Mouse (Mus musculus) embryonic facial prominence, embryonic 10.5 days (tissue): ENCODE results near the gene Nlgn1. TPM values are rescaled to one million over a fixed set of nuclear protein-coding genes. Genes with fewer than 3 reads are reported as not detected.

Experiments
- DNase-seq: peaks from one replicate; pipeline ENCODE4 v3.0.0-alpha.2; 2017; ENCODE audit warnings: low spot score
- H3K27ac ChIP-seq: fragments of 300-500 bp; sonication (generic); replicated peaks from 2 replicates; pipeline ENCODE4 v1.5.1; 2016; ENCODE audit warnings: mild to moderate bottlenecking
- H3K27me3 ChIP-seq: fragments of 300-500 bp; sonication (generic); replicated peaks from 2 replicates; pipeline ENCODE4 v1.6.1; 2016; ENCODE audit warnings: low read depth, mild to moderate bottlenecking; ENCODE audit not compliant: poor library complexity, severe bottlenecking
- H3K36me3 ChIP-seq: fragments of 300-500 bp; sonication (generic); replicated peaks from 2 replicates; pipeline ENCODE4 v1.6.1; 2016; ENCODE audit warnings: mild to moderate bottlenecking, moderate library complexity
- H3K4me1 ChIP-seq: fragments of 300-500 bp; sonication (generic); 2 replicates; pipeline ENCODE4 v1.6.1; 2016
- H3K4me3 ChIP-seq: fragments of 300-500 bp; sonication (generic); 2 replicates; pipeline ENCODE4 v1.5.1; 2016; ENCODE audit warnings: mild to moderate bottlenecking, moderate library complexity
- H3K9me3 ChIP-seq: fragments of 300-500 bp; sonication (generic); 2 replicates; pipeline ENCODE4 v1.6.1; 2016; ENCODE audit warnings: mild to moderate bottlenecking
- WGBS: fragments of 180-500 bp; shearing (Covaris S2); methylation state at CpG from one replicate; pipeline ENCODE4 v1.1.7; 2016; 5-methylcytosine and 5-hydroxymethylcytosine counted together
- polyA plus RNA-seq: library from polyadenylated mRNA; unstranded; fragments of >200 nt; fragmentation: Nextera tagmentation; extraction: Ambion mirVana; gene quantifications from 2 replicates; pipeline ENCODE4 v1.2.1, GENCODE M21; 2016

Gene Nlgn1
- 0.96 and 1.2 TPM in 2 replicates for polyA plus RNA-seq

GRCm38 (mm10) chr3:26332400-26333238, at the start of gene Nlgn1:
TSS of gene Nlgn1 (minus strand) at chr3:26332460.
- WGBS = 1% methylated on average over 14 of the region's 14 CpGs
- Histone ChIP-seq H3K27ac (peak within 1 kb of the TSS; percentile 75), H3K9me3 (no peaks in the 10 kb centered on the region), H3K36me3 (no peaks in the 10 kb centered on the region), H3K4me3 (peak within 1 kb of the TSS; percentile 71), H3K4me1 (peaks cover 14% of the 10 kb centered on the region), H3K27me3 (peaks cover 68% of the 10 kb centered on the region)
- DNase-seq = peak; percentile 25

GRCm38 (mm10) chr3:26378272-26378671, 46.0 kb upstream of the Nlgn1 start:
- Histone ChIP-seq H3K4me1 (no peaks in the 10 kb centered on the region), H3K36me3 (no peaks in the 10 kb centered on the region), H3K4me3 (no peak overlapping the region), H3K27me3 (no peaks in the 10 kb centered on the region), H3K27ac (no peak overlapping the region), H3K9me3 (no peaks in the 10 kb centered on the region)
- whole genome bisulfite sequencing = 93% methylated on average over 2 of the region's 2 CpGs
- no peak for DNase-seq

GRCm38 (mm10) chr3:26355082-26355481, 22.8 kb upstream of the Nlgn1 start:
- Histone ChIP-seq H3K27me3 (no peaks in the 10 kb centered on the region), H3K9me3 (no peaks in the 10 kb centered on the region), H3K4me1 (no peaks in the 10 kb centered on the region), H3K27ac (no peak overlapping the region), H3K36me3 (no peaks in the 10 kb centered on the region), H3K4me3 (no peak overlapping the region)
- DNase-seq = no peak
- 76% methylated on average over 5 of the region's 5 CpGs for WGBS

GRCm38 (mm10) chr3:26354483-26355030, 22.3 kb upstream of the Nlgn1 start:
- Histone ChIP-seq H3K9me3 (no peaks in the 10 kb centered on the region), H3K27me3 (no peaks in the 10 kb centered on the region), H3K36me3 (no peaks in the 10 kb centered on the region), H3K4me1 (no peaks in the 10 kb centered on the region), H3K4me3 (no peak overlapping the region), H3K27ac (no peak overlapping the region)
- peak; percentile 8 for DNase-seq
- WGBS = 71% methylated on average over 5 of the region's 5 CpGs

GRCm38 (mm10) chr3:26337495-26337894, 5.2 kb upstream of the Nlgn1 start:
- no peak for DNase-seq
- peaks cover 9% of the 10 kb centered on the region; the same call in 1 of the 2 replicates for H3K4me1 ChIP-seq
- no peak overlapping the region for H3K27ac ChIP-seq
- WGBS = 76% methylated on average over 2 of the region's 2 CpGs
- H3K27me3 ChIP-seq = peaks cover 33% of the 10 kb centered on the region
- H3K4me3 ChIP-seq = no peak overlapping the region
- no peaks in the 10 kb centered on the region for H3K9me3 ChIP-seq
- H3K36me3 ChIP-seq = no peaks in the 10 kb centered on the region

GRCm38 (mm10) chr3:26333239-26333811, 1.1 kb upstream of the Nlgn1 start:
- Histone ChIP-seq H3K4me3 (peak overlapping the region; percentile 71), H3K27me3 (peaks cover 64% of the 10 kb centered on the region), H3K9me3 (no peaks in the 10 kb centered on the region), H3K4me1 (peaks cover 14% of the 10 kb centered on the region), H3K36me3 (no peaks in the 10 kb centered on the region), H3K27ac (no peak overlapping the region)
- peak; percentile 71 for DNase-seq
- under 1% methylated on average over 41 of the region's 41 CpGs for WGBS

GRCm38 (mm10) chr3:26331177-26332061, 841 bp downstream of the Nlgn1 start:
- Histone ChIP-seq H3K4me3 (peak overlapping the region; percentile 71), H3K27ac (peak overlapping the region; percentile 75), H3K27me3 (peaks cover 68% of the 10 kb centered on the region), H3K9me3 (no peaks in the 10 kb centered on the region), H3K36me3 (no peaks in the 10 kb centered on the region), H3K4me1 (peaks cover 14% of the 10 kb centered on the region)
- DNase-seq = peak; percentile 69
- under 1% methylated on average over 60 of the region's 60 CpGs for WGBS

- H3K9me3 ChIP-seq = no peaks in the 10 kb centered on the region
- 5% methylated on average over 9 of the region's 9 CpGs for WGBS
- peak overlapping the region; percentile 71 for H3K4me3 ChIP-seq
- peaks cover 68% of the 10 kb centered on the region for H3K27me3 ChIP-seq
- no peak for DNase-seq
- H3K27ac ChIP-seq = no peak overlapping the region
- peaks cover 14% of the 10 kb centered on the region for H3K4me1 ChIP-seq
- H3K36me3 ChIP-seq = no peaks in the 10 kb centered on the region
Observed at GRCm38 (mm10) chr3:26330863-26331176, 1.4 kb downstream of the Nlgn1 start.

- H3K4me3 ChIP-seq = no peak overlapping the region
- no peaks in the 10 kb centered on the region for H3K36me3 ChIP-seq
- H3K27me3 ChIP-seq = peaks cover 60% of the 10 kb centered on the region
- WGBS = 77% methylated on average over 4 of the region's 4 CpGs
- H3K27ac ChIP-seq = no peak overlapping the region
- no peaks in the 10 kb centered on the region for H3K9me3 ChIP-seq
- peaks cover 14% of the 10 kb centered on the region for H3K4me1 ChIP-seq
- no peak for DNase-seq
Observed at GRCm38 (mm10) chr3:26330019-26330418, 2.2 kb downstream of the Nlgn1 start.

GRCm38 (mm10) chr3:26324510-26324909, 7.8 kb downstream of the Nlgn1 start:
- peak; percentile 23 for DNase-seq
- no peak overlapping the region for H3K27ac ChIP-seq
- WGBS = 40% methylated on average over 1 of the region's 1 CpGs

GRCm38 (mm10) chr3:26317397-26317796, 14.9 kb downstream of the Nlgn1 start:
- Histone ChIP-seq H3K9me3 (no peaks in the 10 kb centered on the region), H3K4me3 (no peak overlapping the region), H3K27me3 (no peaks in the 10 kb centered on the region), H3K27ac (no peak overlapping the region), H3K4me1 (no peaks in the 10 kb centered on the region), H3K36me3 (no peaks in the 10 kb centered on the region)
- DNase-seq = no peak
- WGBS = 73% methylated on average over 2 of the region's 2 CpGs

More at GRCm38 (mm10) chr3:26324510-26324909, 7.8 kb downstream of the Nlgn1 start:
- no peak overlapping the region for H3K4me3 ChIP-seq
- no peaks in the 10 kb centered on the region for H3K9me3 ChIP-seq
- H3K4me1 ChIP-seq = peaks cover 5% of the 10 kb centered on the region; the same call in 1 of the 2 replicates
- H3K27me3 ChIP-seq = peaks cover 5% of the 10 kb centered on the region; the same call in 1 of the 2 replicates
- H3K36me3 ChIP-seq = no peaks in the 10 kb centered on the region

GRCm38 (mm10) chr3:26297869-26298268, 34.4 kb downstream of the Nlgn1 start:
- no peaks in the 10 kb centered on the region for H3K36me3 ChIP-seq
- no peaks in the 10 kb centered on the region for H3K9me3 ChIP-seq
- H3K4me1 ChIP-seq = no peaks in the 10 kb centered on the region
- DNase-seq = no peak
- no peak overlapping the region for H3K4me3 ChIP-seq
- WGBS = 48% methylated on average over 5 of the region's 5 CpGs
- no peak overlapping the region for H3K27ac ChIP-seq
- no peaks in the 10 kb centered on the region for H3K27me3 ChIP-seq
